Mouse (Mus musculus): ENCODE data around the gene Lingo3.
"Not testable (repeated sequence)": the region's sequence is repeated elsewhere in the genome, so short reads cannot be mapped to it uniquely, and the experiment has no call there.

Gene Lingo3

DNA sequence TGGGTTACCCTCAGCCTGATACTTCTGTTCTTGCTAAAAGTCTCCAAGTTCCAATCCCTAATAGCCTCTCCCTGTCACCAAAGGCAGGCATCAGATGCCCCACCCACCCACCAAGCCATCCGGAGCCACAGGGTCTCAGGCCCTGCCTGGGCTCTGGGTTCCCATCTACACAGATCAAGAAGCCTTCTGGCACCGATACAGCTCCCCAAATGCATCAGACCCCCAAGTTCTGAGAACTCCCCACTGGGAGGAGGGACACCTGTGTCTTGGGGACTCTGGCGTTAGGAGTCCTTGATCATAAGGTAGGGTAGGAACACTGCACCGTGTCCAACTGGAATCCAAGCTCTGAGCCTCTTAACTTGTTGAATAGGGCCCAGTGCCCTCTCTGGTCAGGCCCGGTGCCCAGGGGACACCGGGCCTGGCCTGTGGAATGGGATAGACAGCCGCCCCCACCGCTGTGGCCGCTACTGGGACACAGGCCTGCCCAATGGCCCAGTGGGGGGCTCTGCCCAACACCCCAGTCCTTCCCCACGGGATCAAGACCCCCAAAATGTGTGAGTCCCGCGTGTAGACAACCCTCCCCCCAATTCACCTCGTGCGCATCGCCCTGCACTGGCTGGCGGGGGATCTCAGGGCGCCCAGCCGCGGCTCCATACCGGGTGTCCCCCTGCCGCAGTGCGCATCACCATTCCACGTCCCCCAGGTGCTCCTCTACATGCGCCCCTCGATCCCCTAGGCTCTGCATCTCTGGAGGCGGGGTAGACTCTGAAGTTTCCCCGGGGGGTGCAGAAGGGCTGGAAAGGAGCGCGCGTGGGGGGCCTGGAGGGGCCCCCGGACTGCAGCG is 530 bp downstream of the Lingo3 start:
- DNase-seq (ENCODE audit: low read depth) = no peak

DNA sequence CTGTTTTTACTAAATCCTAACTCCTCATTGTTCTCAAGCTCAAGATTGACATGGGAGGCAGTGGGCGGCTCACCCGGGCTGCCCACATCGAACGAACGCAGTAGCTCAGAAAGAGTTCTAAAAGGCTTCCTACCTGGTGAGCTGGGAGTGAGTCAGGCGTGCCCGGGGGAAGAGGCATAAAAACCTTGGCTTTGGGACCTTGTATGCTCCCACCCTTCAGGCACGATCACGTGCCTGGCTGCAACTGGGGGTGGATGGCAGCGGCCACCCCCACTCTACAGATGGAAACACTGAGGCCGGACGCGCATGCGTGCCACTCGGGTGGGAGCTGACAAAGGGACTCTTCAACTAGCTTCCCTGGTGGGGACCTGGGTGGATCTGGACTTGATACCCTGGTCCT is 1.5 kb downstream of the Lingo3 start:
- DNase-seq (ENCODE audit: low read depth) = no peak

DNA sequence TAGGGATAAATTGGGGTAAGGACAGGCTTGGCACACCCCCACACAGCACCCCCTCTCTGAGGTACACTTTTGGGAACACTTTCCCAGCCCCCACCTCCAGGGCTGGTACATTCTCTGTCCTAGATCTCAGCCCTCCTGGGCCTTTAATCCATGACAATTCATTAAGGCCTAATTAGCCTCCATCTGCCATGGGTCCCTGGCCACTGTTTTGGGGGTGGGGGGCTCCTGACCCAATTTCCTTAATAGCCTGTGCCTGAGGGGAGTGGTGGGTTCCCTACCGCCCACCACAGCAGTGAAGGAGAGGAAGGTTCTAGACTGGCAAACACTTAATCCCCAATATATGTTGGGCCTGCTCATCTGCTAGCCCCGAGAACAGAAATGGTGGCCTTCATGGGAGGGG is 2.2 kb downstream of the Lingo3 start:
- DNase-seq (ENCODE audit: low read depth) = no peak

DNA sequence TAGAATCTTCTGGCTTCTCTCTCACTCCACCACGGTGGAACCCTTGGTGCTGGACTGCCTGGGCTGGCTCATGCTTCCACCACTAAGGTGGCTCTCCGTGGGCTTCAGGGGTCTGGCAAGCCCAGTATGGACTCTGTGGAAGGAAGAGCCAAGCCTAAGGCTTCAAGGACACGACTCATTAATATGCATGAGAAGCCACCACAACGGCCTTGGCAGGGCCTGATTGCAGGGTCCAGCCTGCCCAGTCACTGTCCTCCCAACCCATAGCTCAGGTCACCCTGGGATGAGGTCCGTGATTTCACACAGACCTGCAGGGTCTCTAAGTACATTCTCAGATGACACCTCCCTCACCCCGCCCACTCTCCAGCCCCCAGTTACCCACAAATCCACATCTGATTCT is 4.0 kb downstream of the Lingo3 start:
- no peak for DNase-seq (ENCODE audit: low read depth)

DNA sequence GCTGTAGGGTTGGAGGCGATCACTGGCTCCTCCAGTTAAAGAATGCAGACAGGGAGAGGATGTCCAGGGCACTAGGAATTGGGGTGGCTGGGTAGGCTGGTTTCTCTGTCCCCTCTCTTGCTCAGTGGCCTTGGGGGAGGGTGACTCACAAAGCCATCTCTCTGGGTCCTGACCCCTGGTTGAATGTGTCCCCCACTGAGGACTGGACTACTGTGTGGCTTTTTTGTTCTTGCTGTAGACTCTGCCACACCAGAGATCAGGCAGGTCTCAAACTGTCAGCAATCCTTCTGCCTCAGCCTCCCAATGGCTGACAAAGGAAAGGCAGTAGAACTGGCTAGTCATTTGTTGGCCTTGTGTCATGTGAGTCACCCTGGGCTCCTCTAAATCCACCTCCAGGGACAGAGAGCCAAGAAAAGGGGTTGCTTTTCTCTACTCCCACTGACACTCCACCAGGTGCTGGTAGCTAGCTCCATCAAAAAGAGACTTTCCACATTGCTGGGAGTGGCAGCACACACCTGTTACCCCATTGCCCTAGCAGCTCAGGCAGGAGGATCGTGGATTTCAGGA is 5.4 kb downstream of the Lingo3 start:
- DNase-seq (ENCODE audit: low read depth) = no peak

DNA sequence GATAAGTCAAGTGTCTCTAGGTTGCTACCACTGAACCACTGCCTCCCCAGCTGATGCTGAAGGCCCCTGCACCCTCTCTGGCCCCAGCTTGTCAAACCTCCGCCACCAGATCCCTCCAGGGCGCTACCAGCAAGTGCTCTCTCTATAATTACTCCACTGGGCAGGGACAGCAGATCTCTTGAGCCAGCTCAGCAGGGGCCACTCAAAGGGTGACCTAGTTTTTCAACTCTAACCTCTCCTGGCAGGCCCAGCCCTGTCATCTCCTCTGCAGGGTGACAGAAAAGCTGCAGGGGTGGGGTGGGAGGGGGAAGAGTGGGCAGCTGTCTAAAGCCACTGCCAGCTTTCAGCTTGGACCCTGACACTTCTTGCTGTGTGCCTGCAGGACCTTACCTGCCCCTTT is 6.0 kb downstream of the Lingo3 start:
- no peak for DNase-seq (ENCODE audit: low read depth)

DNA sequence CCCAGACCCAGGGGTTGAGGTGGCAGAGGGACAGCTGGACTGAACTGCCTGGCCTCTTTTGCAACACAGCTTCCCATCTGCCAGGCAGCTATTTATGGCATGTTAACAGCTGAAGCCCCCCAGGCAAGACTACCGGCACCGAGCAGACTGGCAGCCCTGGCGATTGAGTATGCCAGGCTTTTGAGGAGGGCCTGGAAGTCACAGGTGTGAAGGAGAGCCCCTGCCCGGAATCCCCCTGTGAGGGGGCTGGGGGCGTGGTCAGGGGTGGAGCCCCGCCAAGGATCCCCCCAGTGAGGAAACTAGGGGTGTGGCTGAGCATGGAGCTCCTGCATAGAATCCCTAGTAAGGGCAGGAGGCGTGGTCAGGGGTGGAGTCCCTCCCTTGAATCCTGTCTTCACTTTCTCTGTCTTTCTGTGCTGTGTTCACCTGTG is 6.9 kb downstream of the Lingo3 start:
- DNase-seq (ENCODE audit: low read depth) = no peak

DNA sequence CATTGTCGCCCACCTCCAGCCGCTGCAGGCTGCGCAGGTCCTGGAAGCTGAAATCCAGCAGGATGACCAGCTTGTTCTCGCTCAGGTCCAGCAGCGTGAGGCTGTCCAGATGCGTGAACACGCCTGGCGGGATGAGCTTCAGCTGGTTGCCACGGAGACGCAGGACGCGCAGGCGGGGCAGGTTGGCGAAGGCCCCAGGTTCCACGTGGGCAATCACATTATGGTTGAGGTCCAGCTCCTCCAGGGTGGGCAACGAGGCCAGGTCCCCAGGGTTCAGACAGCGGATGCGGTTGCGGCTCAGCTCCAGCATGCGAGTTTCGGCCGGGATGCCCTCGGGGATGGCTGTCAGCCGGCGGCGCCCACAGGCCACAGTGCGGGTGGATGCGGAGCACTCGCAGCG is 8.2 kb downstream of the Lingo3 start:
- DNase-seq (ENCODE audit: low read depth) = no peak

DNA sequence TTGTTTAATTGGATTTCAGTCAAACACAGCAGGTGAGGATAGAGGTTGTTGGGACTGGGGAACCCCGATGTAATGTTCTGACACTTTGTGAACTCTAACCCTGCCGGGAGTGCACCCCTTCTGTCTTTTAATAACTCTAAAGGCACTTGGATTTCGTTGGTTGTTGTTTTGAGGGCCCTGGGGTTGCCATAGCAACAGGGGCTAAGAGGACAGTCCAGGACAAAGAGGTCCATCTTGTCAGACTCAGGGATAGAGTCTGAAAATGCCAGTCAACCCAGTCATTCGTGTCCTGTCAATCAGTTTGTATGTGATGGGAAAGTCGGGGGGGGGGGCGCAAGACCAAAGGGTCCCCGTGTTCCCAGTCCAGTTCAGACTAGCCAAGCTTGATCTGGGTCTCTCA is 11.0 kb downstream of the Lingo3 start:
- no peak for DNase-seq (ENCODE audit: low read depth)

DNA sequence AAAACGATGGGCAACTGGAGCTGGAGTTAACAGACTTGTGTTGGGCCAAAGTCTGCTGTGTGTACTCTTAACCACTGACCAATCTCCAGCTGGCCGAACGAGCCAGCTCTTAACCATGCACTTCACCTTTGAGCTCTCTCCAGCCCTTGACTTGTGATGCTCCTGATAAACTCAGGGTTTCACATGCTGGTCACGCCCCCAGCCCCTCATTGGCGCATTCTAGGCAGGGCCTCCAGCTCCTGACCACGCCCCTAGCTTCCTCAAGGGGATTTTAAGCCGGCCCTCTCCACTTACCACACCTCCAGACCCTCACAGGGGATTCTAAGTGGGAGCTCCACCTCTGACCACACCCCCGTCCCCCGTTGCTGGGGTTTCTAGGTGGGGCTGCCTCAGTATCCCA is 12.7 kb downstream of the Lingo3 start:
- no peak for DNase-seq (ENCODE audit: low read depth)

DNA sequence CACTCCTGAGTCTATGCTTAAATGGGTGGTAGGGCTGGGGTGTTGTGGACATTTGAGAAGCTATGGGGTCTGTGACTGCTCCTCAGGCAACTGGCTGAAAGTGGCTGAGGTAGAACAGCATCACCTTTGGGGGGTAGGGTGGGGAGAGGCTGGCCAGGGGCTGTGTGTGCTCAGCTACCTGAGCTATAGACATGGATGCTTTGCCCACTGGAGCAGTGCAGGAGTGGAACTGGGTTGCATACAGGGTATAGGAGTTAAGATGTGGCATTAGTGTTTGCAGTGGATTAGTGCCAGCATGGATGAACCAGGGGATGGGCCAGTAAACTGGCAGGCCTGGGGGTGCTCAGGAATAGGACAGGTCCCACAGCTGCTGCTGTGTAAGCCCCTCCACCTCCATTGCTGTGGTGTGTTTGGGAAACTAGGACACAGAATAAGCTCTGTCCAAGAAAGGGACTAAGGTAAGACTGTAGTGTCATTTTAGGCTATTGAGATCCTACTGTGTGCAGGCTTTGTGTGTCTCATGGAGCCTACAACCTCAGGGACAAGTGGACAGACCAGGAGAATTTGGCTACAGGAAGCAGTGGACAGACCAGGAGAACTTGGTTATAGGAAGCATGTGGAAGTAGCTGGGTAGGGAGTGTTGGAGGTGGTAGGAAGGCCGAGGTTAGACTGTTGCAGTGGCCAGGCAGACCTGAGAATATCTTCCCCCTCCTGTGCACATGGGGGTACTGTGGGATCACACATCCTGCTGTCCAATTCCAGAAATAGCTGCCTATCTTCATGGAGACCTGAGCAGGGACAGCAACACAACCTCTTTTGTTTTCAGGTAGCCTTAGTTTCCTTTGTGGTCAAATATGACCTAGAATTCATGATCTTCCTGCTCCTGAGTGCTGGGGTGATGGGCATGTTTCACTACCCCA is 14.2 kb downstream of the Lingo3 start:
- DNase-seq (ENCODE audit: low read depth) = no peak

DNA sequence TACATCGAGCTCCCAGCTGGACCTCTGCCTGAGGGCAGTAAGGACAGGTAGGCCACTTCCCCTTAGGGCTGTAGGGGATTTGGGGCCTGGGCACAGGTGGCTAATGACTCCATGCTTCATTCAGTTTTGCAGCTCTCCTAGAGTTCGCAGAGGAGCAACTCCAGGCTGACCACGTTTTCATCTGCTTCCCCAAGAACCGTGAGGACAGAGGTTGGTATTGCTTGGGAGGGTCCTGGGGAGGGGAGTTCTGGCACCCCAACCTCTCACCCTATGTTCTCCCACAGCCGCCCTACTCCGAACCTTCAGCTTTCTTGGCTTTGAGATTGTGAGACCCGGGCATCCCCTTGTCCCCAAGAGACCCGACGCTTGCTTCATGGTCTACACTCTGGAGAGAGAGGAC is 15.3 kb downstream of the Lingo3 start:
- not testable (repeated sequence) for DNase-seq (ENCODE audit: low read depth)

DNA sequence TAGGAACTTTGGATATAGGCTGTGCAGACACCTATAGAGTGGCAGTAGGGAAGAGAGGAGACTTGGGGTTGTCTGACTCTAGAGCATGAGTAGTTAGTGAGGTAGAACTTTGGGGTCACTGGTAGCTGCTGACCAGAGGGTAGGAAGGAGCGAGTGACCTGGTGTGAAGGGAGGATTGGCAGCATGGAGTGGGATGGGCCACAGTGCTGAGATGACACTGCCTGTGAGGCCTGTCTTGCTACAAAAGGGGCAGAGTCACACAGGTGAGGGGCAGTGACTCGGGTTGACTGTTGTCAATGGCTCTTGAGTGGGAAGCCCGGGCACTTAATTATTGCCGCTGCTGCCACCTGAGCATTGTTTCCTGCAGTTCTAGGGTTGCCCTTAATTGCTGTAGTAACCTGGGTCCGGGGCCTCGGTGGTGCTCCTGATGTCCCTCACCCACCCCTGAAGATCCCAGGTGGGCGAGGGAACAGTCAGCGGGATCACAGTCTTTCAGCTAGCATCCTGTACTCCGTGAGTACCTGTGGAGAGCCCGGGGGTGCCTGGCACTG is 15.9 kb downstream of the Lingo3 start:
- no peak for DNase-seq (ENCODE audit: low read depth)

DNA sequence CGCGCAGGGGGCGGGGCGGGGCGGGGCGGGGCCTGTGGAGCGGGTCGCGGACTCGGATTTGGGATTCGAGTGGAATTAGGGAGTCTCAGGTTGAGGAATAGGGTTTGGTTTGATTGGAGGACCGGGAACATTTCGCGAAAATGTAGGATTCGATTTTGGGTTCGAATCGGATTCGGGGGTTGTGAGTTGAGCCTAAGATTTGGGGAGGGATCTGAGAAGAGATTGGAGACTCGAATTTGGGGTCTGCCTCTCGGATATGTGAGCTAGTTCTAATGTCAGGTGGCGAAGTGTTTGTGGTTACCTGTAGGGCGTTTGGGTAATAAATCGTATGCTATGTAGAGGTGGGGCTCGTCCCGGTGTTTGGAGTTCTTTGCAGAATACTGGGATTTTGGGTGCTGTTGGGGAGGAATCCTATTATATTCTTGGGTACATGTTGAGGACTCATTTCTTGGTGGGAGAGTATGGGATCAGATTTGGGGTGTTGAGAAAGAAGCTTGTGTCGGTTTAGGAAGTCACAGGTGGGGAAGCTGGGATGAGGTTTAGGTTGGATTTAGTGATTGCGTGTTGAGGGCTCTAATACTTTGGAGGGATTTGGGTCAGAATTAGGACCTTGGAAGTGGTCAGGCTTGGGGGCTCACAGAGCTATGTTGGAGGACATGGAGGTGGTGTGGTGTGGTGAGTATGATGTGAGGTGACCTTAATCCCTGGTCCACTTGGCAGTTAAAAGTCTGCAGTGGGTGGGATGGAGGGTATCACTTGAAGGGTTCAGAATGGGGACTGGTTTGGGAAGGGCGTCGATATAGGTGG is 16.6 kb downstream of the Lingo3 start:
- DNase-seq (ENCODE audit: low read depth) = no peak

DNA sequence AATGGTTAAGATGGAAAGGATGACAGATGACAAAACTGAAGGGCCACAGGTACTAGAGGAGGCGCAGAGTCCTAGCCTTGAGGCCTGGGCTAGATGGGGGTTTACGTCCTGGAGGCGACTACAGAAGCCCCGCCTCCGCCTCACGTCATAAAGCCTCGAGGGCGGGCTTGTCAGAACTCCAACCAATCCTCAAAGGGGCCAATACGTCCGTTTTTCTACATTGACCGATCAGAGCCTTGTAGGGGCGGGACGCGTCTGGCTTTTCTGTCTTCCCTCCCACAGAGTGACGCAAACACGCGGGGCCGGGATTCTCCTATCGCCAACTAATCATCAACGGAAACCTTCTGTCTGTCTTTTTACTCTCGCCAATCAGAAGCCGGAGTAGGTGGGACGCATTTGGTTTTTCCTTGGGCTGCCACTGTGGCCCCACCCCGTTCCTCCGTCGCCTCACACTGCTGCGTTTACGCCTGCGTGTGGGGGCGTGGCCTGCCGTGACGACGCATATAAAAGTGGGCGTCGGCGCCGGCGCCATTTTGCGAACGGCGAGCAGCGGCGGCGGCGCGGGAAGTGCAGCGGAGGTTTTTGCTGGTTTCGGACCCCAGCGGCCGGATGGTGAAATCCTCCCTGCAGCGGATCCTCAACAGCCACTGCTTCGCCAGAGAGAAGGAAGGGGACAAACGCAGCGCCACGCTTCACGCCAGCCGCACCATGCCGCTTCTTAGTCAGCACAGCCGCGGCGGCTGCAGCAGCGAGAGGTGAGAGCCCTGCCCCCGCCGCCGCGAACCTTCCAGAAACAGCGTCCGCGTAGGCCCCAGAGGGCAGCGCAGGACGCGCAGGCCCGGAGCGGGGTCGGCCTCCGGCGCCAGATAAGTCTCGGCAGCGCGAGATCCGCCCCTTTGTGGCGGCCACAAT is 17.4 kb downstream of the Lingo3 start, which contains the start of gene Oaz1:
TSS of gene Oaz1 (plus strand) at position 506 of the 912 bp plus-strand sequence.
- peak; percentile 100 for DNase-seq (ENCODE audit: low read depth)

DNA sequence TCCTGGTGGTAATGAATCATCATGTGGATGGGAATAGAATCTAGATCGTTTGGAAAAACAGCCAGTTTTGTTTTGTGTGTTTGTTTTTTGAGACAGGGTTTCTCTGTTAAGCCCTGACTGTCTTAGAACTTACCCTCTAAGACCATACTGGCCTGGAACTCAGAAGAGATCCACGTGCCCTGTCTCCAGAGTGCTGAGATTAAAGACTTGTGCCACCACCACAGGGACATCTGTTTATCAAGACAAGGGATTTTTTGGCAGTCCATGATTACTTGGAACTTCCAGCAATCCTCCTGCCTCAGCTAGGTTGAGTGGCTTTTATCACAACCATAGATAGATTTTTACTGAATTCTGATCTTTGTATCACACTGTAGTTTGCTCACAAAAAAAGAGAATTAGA is 19.0 kb downstream of the Lingo3 start:
- no peak for DNase-seq (ENCODE audit: low read depth)

DNA sequence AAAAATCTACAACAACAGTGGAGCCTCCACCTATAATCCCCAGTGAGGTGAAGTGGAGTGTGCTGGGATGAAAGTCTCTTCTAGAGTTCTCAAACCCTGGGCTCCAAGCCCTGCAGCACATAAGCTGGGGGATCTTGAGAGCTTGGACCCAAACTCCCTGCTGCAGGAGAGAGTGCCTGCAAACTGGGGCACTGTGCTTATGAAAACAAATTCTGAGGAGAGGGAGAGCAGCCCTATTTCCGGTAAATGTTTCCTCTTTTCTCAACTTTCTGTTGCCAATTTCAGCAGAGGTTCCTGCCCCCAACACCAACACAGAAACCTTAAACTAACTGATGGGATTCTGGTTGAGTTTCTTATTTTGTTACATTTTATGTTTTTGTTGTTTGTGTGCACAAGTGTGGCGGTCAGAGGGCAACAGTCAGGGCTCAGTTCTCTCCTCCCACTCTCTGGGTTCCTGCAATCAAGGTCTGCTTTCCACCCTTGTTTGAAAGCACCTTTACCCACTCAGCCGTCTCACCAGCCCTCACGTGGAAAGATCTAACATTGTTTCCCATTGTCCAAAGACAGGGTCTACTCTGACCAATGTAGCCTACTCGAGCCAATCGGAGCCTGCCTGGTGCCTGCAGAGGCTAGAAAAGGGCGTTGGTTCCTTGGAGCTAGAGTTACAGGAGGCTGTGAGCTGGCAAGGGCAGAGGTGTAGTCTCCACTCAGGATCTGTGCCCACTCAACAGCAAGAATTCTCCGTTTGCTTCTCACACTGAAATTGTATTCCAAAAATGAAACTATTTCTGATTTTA is 19.8 kb downstream of the Lingo3 start:
- DNase-seq (ENCODE audit: low read depth) = no peak

DNA sequence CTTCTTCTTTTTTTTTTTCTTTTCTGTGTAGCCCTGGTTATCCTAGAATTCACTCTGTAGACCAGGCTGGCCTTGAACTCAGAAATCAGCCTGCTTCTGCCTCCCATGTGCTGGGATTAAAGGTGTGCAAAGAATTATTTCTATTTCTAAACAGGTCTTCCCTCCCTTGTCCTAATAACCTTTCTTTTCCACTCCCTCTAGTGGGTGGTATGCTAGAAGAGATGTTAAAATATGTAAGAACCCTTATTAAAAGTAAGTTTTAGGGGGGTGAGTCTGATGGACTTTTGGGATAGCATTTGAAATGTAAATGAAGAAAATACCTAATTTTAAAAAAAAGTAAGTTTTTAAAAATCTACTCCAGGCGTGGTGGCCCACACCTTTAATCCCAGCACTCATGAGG is 20.5 kb downstream of the Lingo3 start:
- DNase-seq (ENCODE audit: low read depth) = no peak

DNA sequence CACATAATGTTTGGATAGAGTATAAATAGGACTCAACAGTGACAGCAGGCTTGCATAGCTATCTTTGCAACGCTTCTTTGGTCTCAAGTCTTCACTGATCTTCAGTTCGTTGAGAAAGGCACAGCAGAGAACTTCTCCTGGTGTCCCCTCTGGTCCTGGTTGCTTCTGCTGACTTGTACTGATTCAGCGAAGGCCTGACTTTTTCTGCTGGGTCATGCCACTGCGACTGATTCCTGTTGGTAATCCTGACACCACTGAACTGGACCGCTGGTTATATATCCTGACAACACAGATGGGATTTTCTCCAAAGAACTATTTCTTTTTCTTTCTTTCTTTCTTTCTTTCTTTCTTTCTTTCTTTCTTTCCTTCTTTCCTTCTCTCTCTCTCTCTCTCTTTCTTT is 21.3 kb downstream of the Lingo3 start:
- DNase-seq (ENCODE audit: low read depth) = no peak

DNA sequence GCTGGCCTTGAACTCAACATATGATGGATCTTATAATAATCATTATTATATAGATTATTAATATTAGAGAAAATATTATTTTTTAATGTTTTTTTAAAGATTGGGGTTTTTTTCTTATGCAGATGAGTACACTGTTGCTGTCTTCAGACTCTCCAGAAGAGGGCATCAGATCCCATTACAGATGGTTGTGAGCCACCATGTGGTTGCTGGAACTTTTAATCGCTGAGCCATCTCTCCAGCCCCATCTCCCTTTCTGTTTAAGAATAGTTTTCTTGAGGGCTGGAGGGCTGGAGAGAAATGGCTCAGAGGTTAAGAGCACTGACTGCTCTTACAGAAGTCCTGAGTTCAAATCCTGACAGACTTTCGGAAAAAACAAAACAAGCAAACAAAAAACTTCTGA is 21.8 kb downstream of the Lingo3 start:
- no peak for DNase-seq (ENCODE audit: low read depth)

Measured in fibroblast of lung, adult 2 months (primary cell).